Mouse (Mus musculus): ENCODE results near the gene Lclat1. TPM values are rescaled to one million over a fixed set of nuclear protein-coding genes. Genes with fewer than 3 reads are reported as not detected.

The Lclat1 gene
- total RNA-seq, 1 experiment from 2014 or later: 9.8 TPM

DNA sequence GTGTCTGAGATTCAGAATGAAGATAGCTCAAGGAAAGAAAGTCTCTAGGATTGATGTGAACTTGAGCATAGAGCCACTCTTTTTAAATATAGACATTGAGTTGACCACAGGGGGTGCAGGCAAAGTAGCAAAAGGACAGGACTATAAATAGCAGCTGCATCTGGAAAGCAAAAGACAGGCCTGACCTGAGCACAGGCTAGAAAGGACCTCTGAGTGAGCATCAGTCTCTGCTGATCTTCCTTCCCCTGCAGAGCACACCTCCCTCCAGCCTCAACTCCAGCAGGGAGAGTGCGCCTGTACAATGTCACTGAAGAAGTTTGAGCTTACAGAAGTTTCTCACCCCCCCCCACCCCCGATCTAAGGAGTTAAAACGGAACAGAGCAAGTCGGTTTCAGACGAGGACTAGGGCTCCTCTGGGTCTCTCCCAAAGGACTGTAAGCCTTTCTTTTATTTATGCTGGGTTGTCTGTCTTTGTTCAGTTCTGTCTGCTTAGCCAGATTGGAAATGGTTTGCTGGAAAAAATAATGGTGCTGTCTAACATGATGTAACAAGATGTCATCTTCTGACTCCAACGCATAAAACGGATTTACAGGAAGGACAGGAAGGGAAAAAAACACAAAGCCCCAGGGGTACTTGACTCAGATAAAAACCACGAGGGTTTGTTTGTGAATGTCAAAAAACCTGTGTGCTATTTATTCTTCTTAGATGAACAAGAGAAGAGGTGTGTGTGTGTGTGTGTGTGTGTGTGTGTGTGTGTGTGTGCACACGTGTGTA lies 26.2 kb upstream of the Lclat1 start:
- no peak for ATAC-seq (replicated peaks in 1 of 2; ENCODE audit: insufficient read depth in 1 of 2, low FRiP score in 2 of 2, low TSS enrichment in 1 of 2, low read depth in 1 of 2, poor library complexity in 2 of 2, severe bottlenecking in 2 of 2)

DNA sequence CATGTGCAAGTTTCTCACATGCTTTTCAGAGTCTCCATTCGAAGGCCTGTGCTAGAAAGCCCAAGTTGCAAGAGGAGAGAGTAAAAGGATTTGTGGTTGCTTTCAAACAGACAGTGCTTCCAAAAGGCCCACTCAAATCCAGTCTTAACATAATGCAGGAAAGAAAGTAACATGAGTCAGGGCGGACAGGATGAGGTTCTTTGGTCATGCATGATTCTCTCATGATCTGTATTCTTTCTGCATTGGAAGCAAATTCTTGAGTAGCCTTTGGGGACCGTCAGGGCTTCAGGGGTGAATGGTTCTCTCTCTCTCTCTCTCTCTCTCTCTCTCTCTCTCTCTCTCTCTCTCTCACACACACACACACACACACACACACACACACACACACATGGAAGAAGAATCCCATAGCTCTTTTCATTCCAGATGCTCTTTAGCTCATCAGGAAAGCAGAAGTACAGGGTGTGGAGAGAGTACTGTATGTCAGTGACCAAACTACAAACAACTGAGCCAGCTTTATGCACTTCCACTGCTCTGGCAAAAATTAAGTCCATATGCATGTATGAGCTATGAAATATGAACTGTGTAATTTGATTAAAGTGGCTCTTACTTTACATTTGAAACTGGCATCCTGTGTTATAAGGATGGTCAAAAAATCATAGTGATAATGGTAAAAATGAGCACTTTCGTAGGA lies 25.1 kb upstream of the Lclat1 start:
- no peak for ATAC-seq (replicated peaks in 1 of 2; ENCODE audit: insufficient read depth in 1 of 2, low FRiP score in 2 of 2, low TSS enrichment in 1 of 2, low read depth in 1 of 2, poor library complexity in 2 of 2, severe bottlenecking in 2 of 2)

DNA sequence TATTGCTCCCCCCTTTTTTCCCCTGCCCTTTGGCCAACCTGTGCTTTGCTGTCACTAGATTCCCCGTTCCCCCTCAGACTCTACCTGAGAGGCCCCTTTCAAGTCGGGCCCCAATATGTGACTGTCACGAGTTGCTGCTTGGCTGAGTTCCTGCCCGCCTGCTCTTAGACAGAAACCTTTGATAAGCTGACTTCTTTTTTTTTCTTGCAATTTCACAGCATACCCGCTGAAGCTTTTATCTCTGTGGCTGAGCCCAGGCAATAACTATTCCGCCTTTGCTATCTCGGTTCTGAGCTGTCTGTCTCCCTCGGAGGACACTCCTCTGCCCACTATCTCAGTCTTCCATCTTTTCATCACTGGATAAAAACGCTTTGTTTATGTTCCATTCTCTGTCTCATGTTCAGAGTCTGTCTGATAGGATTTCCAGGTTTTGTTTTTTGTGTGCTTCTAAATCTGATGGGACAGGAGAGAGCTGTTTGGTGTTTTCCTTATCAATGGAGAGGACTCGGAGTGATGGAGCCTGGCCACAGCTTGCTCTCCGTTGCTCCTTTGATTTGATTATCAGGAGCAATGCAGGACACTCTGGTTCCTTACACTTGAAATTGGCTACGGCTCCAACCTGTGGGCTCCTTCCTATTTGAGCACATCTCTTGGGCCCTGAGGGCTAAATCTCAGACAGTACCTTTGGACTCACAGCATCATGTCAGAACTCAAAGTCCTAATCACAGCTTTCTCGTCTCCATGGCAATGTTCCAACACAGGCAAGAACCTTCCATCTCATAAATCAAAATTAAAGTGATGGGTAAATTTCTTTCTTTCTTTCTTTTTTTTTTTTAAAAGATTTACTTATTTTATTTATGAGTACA lies 20.5 kb upstream of the Lclat1 start:
- peak; percentile 17 to 48; a peak in 1 of 4 replicates for ATAC-seq (replicated peaks in 1 of 2; ENCODE audit: insufficient read depth in 1 of 2, low FRiP score in 2 of 2, low TSS enrichment in 1 of 2, low read depth in 1 of 2, poor library complexity in 2 of 2, severe bottlenecking in 2 of 2)

DNA sequence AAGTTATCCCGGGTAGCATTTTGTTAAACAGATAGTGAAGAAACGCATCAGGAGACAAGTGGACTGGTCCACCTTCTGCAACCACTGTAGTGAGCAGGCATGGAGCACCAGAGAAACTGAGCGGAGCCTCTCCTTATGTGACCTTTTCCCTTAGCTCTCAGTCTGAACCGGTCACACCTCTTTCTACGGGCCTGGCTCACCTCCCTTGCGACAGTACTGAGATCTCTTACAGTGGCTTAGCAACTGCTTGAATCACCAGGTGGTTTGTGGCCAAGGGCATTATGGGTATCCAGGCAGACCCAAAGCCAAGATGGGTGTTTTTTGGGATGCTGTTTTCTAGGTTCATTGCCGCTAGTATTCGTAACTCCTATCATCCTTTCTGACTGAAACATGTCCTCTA lies 16.4 kb upstream of the Lclat1 start:
- ATAC-seq (replicated peaks in 1 of 2; ENCODE audit: insufficient read depth in 1 of 2, low FRiP score in 2 of 2, low TSS enrichment in 1 of 2, low read depth in 1 of 2, poor library complexity in 2 of 2, severe bottlenecking in 2 of 2): no peak

DNA sequence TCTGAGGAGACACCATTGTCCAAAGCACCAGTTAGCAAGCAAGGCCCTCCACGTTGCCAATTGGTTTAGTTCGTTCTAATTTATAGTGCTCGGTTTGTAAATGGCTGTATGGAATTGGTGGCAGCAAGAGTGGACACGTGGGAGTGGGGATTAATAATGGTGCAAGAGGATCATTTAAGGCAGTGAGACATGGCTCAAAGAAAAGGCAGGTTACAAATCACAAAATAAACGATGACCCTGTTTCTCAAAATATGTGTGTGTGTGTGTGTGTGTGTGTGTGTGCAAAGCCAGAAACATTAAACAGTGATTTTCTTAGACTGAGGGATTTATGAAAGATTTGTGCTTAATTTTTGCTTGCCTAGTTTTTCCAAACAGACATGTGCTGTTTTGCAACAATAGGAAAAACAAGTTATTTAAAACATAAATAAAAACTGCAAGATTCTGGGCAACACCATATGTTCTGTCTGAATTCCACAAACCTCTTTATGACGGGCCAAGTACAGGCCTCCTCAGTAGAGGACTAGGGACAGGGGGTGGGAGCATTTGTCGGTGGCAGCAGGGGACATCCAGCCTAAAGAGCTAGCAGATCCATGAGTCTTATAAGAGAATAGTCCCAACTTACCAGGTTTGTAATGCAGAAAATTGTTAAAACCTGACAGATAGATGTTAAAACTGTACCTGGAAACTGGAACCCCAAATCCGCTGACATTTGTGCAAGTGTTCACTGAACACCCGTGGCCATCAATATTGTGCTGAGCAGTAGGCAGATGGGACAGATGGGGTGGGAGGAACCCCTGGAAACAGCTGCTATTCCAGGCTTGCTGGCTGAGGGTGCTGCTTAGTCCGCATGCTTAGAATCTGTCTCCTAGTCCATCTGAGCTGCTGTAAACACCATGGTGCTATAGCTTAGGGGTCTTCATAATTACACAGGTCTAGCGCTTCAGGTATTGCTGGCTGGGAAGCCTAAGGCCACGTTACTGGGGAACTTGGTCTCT lies 15.4 kb upstream of the Lclat1 start:
- ATAC-seq (replicated peaks in 1 of 2; ENCODE audit: insufficient read depth in 1 of 2, low FRiP score in 2 of 2, low TSS enrichment in 1 of 2, low read depth in 1 of 2, poor library complexity in 2 of 2, severe bottlenecking in 2 of 2): no peak

DNA sequence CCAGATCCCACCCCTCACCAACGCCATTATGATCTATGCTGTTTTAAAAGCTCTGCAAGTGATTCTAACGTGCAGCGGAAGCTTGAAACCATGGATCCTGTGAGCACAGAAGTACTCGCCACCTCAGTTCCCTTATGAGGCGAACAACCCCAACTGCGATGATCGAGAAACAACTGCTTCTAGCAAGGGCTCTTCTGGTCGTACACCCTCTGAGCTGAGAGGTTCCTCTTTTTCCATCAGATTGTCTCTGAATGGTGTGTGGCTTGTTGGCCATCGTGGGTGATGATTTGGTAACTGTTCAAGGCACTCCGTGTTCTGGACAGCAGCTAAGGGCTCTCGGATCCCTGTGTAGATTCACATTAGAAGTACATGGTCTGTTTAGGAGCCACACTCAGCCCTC lies 12.7 kb upstream of the Lclat1 start:
- peak; percentile 91 to 95 for ATAC-seq (replicated peaks in 1 of 2; ENCODE audit: insufficient read depth in 1 of 2, low FRiP score in 2 of 2, low TSS enrichment in 1 of 2, low read depth in 1 of 2, poor library complexity in 2 of 2, severe bottlenecking in 2 of 2)

DNA sequence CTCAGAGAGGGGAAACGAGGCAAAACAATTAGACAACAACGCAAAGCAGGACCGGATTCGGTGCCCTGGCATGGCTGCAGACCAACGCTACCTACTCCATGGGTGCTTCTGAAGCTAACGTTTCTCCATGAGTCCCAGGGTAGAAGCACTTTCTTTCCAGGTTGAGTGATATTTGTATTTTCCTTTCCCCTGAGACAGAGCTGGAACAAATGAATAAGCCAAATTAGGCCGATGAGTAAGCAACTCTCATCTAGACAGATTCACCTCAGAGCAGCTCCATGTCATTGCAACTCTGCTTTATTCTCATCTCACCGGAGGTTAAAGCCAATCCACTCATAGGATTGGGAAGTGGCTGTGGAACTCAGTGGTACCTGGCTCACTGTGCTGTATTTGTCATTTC lies 12.2 kb upstream of the Lclat1 start:
- no peak for ATAC-seq (replicated peaks in 1 of 2; ENCODE audit: insufficient read depth in 1 of 2, low FRiP score in 2 of 2, low TSS enrichment in 1 of 2, low read depth in 1 of 2, poor library complexity in 2 of 2, severe bottlenecking in 2 of 2)

DNA sequence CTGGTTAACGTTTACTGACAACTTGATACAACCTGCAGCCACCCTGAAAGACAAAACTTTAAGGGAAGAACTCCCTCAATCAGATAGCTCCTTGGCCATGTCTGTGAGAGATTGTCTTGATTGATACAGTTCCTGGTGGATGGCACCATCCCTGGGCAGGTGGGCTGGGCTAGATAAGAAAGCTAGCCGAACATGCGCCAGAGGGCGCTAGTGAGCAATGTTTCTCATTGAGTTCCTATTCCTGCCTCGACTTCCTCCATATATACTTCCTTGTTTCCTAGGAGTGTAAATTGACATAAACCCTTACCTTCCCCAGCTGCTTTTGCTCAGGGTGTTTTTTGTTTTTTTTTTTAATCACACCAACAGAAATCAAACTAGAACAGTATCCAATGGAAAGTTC lies 11.3 kb upstream of the Lclat1 start:
- peak; percentile 38 to 72; a peak in 1 of 4 replicates for ATAC-seq (replicated peaks in 1 of 2; ENCODE audit: insufficient read depth in 1 of 2, low FRiP score in 2 of 2, low TSS enrichment in 1 of 2, low read depth in 1 of 2, poor library complexity in 2 of 2, severe bottlenecking in 2 of 2)

DNA sequence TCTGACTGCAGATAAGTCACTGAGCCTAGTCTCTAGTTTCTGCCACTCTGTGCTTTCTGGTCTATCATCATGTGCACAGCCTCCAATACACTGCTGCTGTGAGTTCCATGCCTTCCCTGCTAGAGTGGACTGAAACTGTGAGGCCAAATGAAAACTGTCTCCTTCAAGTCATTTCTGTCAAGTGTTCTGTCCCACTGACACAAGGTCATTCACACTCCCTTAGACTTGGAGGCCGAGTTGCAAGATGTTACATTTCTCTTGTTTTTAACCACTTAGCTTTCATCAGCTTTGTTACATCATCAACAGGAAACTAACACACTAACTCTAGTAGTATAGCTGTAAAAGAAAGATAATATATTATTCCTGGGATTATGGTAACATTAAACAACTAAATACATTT lies 9.1 kb upstream of the Lclat1 start:
- ATAC-seq (replicated peaks in 1 of 2; ENCODE audit: insufficient read depth in 1 of 2, low FRiP score in 2 of 2, low TSS enrichment in 1 of 2, low read depth in 1 of 2, poor library complexity in 2 of 2, severe bottlenecking in 2 of 2): no peak

DNA sequence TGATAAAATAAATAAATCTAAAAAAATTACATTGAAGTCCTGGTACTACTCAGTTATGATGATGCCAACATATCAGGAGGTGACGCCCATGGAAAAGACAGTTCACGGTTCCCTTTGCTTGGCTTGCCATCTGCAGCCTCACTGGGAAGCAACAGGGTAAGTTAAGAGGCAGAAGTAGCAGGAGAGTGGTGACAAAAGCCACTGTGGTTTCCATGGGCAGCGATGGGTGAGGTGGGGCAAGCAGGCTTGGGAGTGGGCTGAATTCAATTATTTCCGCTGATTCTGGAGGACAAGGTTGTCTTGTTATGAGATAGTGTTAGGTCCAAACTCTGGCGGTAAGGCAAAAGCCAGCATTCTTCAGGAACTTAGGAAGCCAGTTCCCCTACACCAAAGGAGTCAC lies 7.4 kb upstream of the Lclat1 start:
- ATAC-seq (replicated peaks in 1 of 2; ENCODE audit: insufficient read depth in 1 of 2, low FRiP score in 2 of 2, low TSS enrichment in 1 of 2, low read depth in 1 of 2, poor library complexity in 2 of 2, severe bottlenecking in 2 of 2): no peak

DNA sequence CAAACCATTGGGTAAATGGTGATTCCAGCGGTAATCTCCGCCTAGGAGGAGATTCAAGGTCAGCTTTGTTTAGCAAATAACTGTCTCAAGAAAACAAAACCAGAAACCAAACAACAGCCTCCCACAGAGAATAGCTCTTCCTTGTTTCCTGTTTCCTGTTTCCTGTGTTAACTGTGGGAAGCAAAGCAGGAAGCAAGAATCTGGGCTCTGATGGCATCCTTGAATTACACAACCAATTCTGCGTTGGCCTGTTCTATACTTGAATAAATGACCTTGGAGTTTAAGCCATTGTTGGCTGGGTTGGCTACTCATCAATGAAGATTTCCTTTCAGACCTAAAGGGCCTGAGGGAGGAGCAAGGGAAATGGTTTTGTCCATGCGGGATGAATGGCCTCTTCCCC lies 5.2 kb upstream of the Lclat1 start:
- no peak for ATAC-seq (replicated peaks in 1 of 2; ENCODE audit: insufficient read depth in 1 of 2, low FRiP score in 2 of 2, low TSS enrichment in 1 of 2, low read depth in 1 of 2, poor library complexity in 2 of 2, severe bottlenecking in 2 of 2)

DNA sequence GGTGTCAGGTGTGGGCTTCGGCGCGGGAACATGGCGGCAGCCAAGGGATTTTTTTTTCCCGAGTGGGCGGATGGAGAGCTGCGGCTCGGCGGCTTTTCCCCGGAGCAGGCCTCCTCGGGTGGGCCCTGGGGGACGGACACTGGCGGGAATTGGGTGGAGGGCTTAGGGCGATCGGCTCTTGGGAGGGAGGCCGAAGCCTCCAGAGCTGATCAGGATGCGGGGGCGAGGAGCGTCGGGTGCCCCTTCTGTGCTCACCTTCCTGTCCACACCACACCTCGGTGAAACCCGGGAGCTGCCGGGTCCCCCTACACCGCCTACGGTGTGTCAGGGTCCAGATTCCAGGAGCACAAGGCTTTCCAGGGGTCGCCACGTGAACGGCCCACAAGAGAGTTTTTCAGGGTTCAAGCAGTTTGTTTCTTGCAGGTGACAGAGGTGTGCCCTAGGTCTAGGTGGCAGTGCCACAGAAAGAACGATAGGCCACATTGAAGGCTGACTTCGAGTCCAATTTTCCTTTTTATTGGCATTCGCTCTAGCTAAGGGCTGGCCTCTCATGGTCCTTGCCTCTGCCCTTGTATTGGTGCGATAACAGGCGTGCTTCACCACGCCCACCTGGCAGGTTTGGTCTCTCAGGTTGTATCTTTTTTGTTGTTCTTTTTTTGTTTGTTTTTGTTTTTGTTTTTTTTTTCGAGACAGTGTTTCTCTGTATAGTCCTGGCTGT lies 544 bp downstream of the Lclat1 start:
- no peak; a peak in 2 of 4 replicates for ATAC-seq (replicated peaks in 1 of 2; ENCODE audit: insufficient read depth in 1 of 2, low FRiP score in 2 of 2, low TSS enrichment in 1 of 2, low read depth in 1 of 2, poor library complexity in 2 of 2, severe bottlenecking in 2 of 2)

DNA sequence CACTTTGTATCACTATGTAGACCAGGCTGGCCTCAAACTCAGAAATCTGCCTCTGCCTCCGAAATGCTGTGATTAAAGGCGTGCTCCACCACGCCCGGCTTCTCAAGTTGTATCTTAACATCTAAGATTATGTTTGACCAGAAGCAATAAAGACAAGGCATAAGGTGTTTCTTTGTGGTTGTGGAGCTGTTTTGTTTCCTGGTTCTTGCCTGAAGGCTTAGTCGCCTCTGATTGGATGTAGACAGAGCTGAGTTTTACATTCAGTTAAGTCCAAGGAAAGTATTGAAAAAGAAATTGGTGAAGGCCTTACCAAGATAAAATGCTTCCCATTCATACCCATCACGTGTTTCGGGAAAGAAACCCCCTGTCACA lies 1.1 kb downstream of the Lclat1 start:
- no peak for ATAC-seq (replicated peaks in 1 of 2; ENCODE audit: insufficient read depth in 1 of 2, low FRiP score in 2 of 2, low TSS enrichment in 1 of 2, low read depth in 1 of 2, poor library complexity in 2 of 2, severe bottlenecking in 2 of 2)

DNA sequence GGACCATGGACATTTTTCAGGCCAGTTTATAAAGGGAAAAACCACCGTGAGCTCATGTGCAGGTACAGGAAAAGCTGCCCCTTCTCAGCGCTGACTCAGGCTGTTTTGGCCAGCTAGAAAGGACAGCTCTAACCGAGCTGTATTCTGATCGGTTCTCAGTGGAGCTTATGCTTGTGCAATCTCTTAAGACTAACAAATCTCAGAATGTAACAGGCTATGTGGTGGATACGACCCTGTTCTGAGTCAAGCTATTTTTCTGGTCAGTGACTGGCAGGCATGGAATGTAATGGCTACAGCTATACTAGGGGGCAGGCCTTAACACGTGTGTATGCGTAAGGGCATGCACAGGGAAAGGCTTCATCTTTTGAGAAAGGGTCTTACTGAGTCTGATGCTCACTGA lies 4.3 kb downstream of the Lclat1 start:
- ATAC-seq (replicated peaks in 1 of 2; ENCODE audit: insufficient read depth in 1 of 2, low FRiP score in 2 of 2, low TSS enrichment in 1 of 2, low read depth in 1 of 2, poor library complexity in 2 of 2, severe bottlenecking in 2 of 2): no peak

DNA sequence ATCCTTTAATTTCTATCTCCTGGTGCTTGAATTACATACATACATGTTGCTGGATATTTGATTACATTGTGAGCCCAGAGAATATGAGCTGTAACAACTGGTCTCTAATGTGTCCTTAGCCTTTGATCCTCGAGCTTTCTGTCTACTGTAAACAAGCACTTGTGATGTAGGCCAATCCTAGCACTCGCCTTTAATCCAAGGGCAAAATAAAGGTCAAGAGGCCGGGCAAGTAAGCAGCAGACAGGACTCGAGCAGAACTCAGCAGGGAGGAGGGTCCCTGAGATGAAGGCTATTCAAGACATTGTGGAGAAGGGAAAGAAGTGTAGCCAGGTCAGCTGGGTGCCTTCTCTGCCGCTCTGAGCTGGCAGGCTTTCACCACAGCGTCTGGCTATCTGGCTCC lies 4.8 kb downstream of the Lclat1 start:
- ATAC-seq (replicated peaks in 1 of 2; ENCODE audit: insufficient read depth in 1 of 2, low FRiP score in 2 of 2, low TSS enrichment in 1 of 2, low read depth in 1 of 2, poor library complexity in 2 of 2, severe bottlenecking in 2 of 2): no peak

DNA sequence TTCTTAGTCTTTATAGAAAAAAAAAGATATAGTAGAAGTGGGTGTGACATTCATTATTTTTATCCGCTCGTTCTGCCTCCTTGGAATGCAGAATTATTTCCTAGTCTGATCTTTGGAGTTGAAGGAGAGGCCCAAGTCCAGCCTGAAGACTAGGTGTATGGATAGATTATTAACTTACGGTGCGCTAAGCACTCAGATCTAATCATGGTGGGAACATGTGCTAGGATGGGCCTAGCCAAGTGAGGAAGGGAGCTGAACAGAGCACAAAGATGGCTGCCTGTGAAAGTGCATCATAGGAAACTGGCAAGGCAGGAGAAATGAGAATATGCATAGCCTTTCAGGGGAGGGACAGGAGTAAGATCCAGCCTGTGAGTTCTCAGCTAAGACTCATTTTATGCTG lies 5.4 kb downstream of the Lclat1 start:
- no peak for ATAC-seq (replicated peaks in 1 of 2; ENCODE audit: insufficient read depth in 1 of 2, low FRiP score in 2 of 2, low TSS enrichment in 1 of 2, low read depth in 1 of 2, poor library complexity in 2 of 2, severe bottlenecking in 2 of 2)

Measured in hematopoietic stem cell, adult 5-6 weeks (primary cell).